Comparison of ENCODE assay signal across 7 mouse cellular contexts in genomic region chr3:142881589-142881871, GRCm38 (mm10). TPM values are rescaled to one million over a fixed set of nuclear protein-coding genes. Genes with fewer than 3 reads are reported as not detected.
DNase-seq lines count a peak whose midpoint lies in the region; ATAC-seq and TF ChIP-seq lines count a peak whose summit lies in the region.

No protein-coding gene starts in this region.

- ATAC-seq in megakaryocyte, adult 5-6 weeks (ENCODE audit: poor library complexity, severe bottlenecking) = no peak
- no peak; the same call in 1 of the 2 replicates for ATAC-seq in intestine, postnatal 0 days
- ATAC-seq in neutrophil, adult 5-6 weeks (ENCODE audit: extremely low read depth, insufficient number of reproducible peaks, low FRiP score, poor library complexity, severe bottlenecking) = peak; percentile 1; the same call in 1 of the 2 replicates

- no peak for TF ChIP-seq POLR2A in embryonic fibroblast, embryonic 13.5 days (IDR thresholded peaks at IDR 0.05; ENCODE audit: low read depth, low read length)

- H3K27me3 ChIP-seq in megakaryocyte, embryonic 14.5 days (replicated peaks) = no peaks in the 10 kb centered on the region
- H3K27me3 ChIP-seq in intestine, postnatal 0 days (replicated peaks; ENCODE audit: control insufficient read depth, insufficient read depth, low read length) = no peaks in the 10 kb centered on the region

- peak overlapping the region; percentile 96 for H3K4me3 ChIP-seq in megakaryocyte, embryonic 14.5 days (replicated peaks)
- peak overlapping the region; percentile 94 for H3K4me3 ChIP-seq in embryonic fibroblast, embryonic 13.5 days (ENCODE audit: insufficient read depth, low read length)
- H3K4me3 ChIP-seq in intestine, postnatal 0 days (ENCODE audit: low read depth, low read length) = peak overlapping the region; percentile 84

- peaks cover 31% of the 10 kb centered on the region for H3K4me1 ChIP-seq in megakaryocyte, embryonic 14.5 days
- no peaks in the 10 kb centered on the region for H3K4me1 ChIP-seq in embryonic fibroblast, embryonic 13.5 days (ENCODE audit: control insufficient read depth, insufficient read depth, low read length)
- H3K4me1 ChIP-seq in intestine, postnatal 0 days (replicated peaks; ENCODE audit: control insufficient read depth, insufficient read depth, low read length) = no peaks in the 10 kb centered on the region

- H3K36me3 ChIP-seq in megakaryocyte, embryonic 14.5 days (replicated peaks; ENCODE audit: low read length) = no peaks in the 10 kb centered on the region
- H3K36me3 ChIP-seq in intestine, postnatal 0 days (ENCODE audit: control insufficient read depth, insufficient read depth) = no peaks in the 10 kb centered on the region

- H3K9me3 ChIP-seq in megakaryocyte, embryonic 14.5 days = no peaks in the 10 kb centered on the region
- no peaks in the 10 kb centered on the region for H3K9me3 ChIP-seq in intestine, postnatal 0 days (ENCODE audit: control insufficient read depth)

- no peak for TF ChIP-seq CTCF in embryonic fibroblast, embryonic 13.5 days (IDR thresholded peaks at IDR 0.05; ENCODE audit: borderline replicate concordance, insufficient read depth, low read length)
- TF ChIP-seq CTCF in intestine, postnatal 0 days (IDR thresholded peaks at IDR 0.05; ENCODE audit: low read depth) = no peak

- WGBS in intestine, postnatal 0 days = under 1% methylated on average over 24 of the region's 40 CpGs

- H3K27ac ChIP-seq in embryonic fibroblast, embryonic 13.5 days (ENCODE audit: insufficient read depth, low read length) = peak overlapping the region; percentile 59
- peak overlapping the region; percentile 99 for H3K27ac ChIP-seq in intestine, postnatal 0 days (ENCODE audit: low read depth, low read length)

- peak overlapping the region; percentile 99 for H3K9ac ChIP-seq in intestine, postnatal 0 days (ENCODE audit: low read depth, low read length)

- H3K4me2 ChIP-seq in intestine, postnatal 0 days (replicated peaks; ENCODE audit: low read depth) = peak overlapping the region; percentile 63

- no peak for DNase-seq in gastrocnemius, postnatal 25 days
- DNase-seq in gastrocnemius, postnatal 4 days (ENCODE audit: low spot score in 2 of 2) = no peak

RNA-seq across cellular contexts. Expression of gene Pkn2, which starts 0.3 kb away (rescaled TPM):
- 8.2 and 23.6 TPM in 2 replicates for polyA plus RNA-seq in megakaryocyte, embryonic 14.5 days (2012; ENCODE audit: insufficient read depth, low replicate concordance)
- total RNA-seq in megakaryocyte, adult 5-6 weeks (2015) = 34.1 and 39.6 TPM in 2 replicates
- 45.2 and 45.5 TPM in 2 replicates for total RNA-seq in megakaryocyte, adult 5-6 weeks (2017)
- 64.4 and 75.0 TPM in 2 replicates for polyA plus RNA-seq in embryonic fibroblast, embryonic 13.5 days (2011; ENCODE audit: insufficient read length, low read depth, missing spikeins)
- polyA plus RNA-seq in intestine, postnatal 0 days (2015; fragmentation: Nextera tagmentation; extraction: Ambion mirVana) = 42.1 and 48.3 TPM in 2 replicates
- 97.1 and 114 TPM in 2 replicates for total RNA-seq in neutrophil, adult 5-6 weeks (2017)
- total RNA-seq in gastrocnemius, postnatal 25 days (2021) = 10 to 100 TPM; 36.2 to 38.2 TPM
- total RNA-seq in gastrocnemius, postnatal 4 days (2021) = 10 to 100 TPM; 43.0 to 46.7 TPM
